Mouse (Mus musculus): ENCODE measurements around the gene Gp9. TPM values are rescaled to one million over a fixed set of nuclear protein-coding genes. Genes with fewer than 3 reads are reported as not detected.

Gp9 gene
- polyA plus RNA-seq, 1 experiment from 2014 or later = 1.9 TPM

GRCm38 (mm10) chr6:87739898-87740297 is 38.0 kb upstream of the Gp9 start:
- no peak overlapping the region for H3K4me2 ChIP-seq
- no peak overlapping the region for H3K9ac ChIP-seq
- no peaks in the 10 kb centered on the region for H3K9me3 ChIP-seq (replicated peaks)
- no peak overlapping the region for H3K4me3 ChIP-seq (replicated peaks)
- H3K27ac ChIP-seq = peak overlapping the region; percentile 59
- ATAC-seq (replicated peaks; ENCODE audit: low FRiP score) = no peak
- peaks cover 8% of the 10 kb centered on the region; the same call in 1 of the 2 replicates for H3K4me1 ChIP-seq
- no peaks in the 10 kb centered on the region for H3K36me3 ChIP-seq
- peaks cover 13% of the 10 kb centered on the region for H3K27me3 ChIP-seq
- WGBS = 51% methylated on average over 6 of the region's 6 CpGs

- Histone ChIP-seq H3K9me3 (replicated peaks) (no peaks in the 10 kb centered on the region), H3K36me3 (no peaks in the 10 kb centered on the region), H3K4me1 (peaks cover 11% of the 10 kb centered on the region), H3K9ac (no peak overlapping the region), H3K4me3 (replicated peaks) (no peak overlapping the region), H3K27ac (0 out of 2 replicates have a peak overlapping the region, but pooled peaks have one; percentile 59), H3K27me3 (peaks cover 8% of the 10 kb centered on the region; the same call in 1 of the 2 replicates), H3K4me2 (no peak overlapping the region)
- no peak for ATAC-seq (replicated peaks; ENCODE audit: low FRiP score)
Measured at GRCm38 (mm10) chr6:87740496-87740895, 37.4 kb upstream of the Gp9 start.

GRCm38 (mm10) chr6:87741978-87742377 is 35.9 kb upstream of the Gp9 start:
- Histone ChIP-seq H3K9ac (no peak overlapping the region), H3K4me1 (peaks cover 22% of the 10 kb centered on the region), H3K27me3 (no peaks in the 10 kb centered on the region; the same call in 1 of the 2 replicates), H3K36me3 (no peaks in the 10 kb centered on the region), H3K4me2 (no peak overlapping the region), H3K9me3 (replicated peaks) (no peaks in the 10 kb centered on the region), H3K4me3 (replicated peaks) (no peak overlapping the region), H3K27ac (no peak overlapping the region)
- no peak for ATAC-seq (replicated peaks; ENCODE audit: low FRiP score)
- WGBS = 89% methylated on average over 8 of the region's 8 CpGs

- no peak for ATAC-seq (replicated peaks; ENCODE audit: low FRiP score)
- no peak overlapping the region for H3K27ac ChIP-seq
- no peaks in the 10 kb centered on the region for H3K36me3 ChIP-seq
- no peak overlapping the region for H3K4me2 ChIP-seq
- 82% methylated on average over 5 of the region's 5 CpGs for WGBS
- H3K4me3 ChIP-seq (replicated peaks) = no peak overlapping the region
- no peak overlapping the region for H3K9ac ChIP-seq
- no peaks in the 10 kb centered on the region for H3K9me3 ChIP-seq (replicated peaks)
- H3K4me1 ChIP-seq = peaks cover 26% of the 10 kb centered on the region
- no peaks in the 10 kb centered on the region for H3K27me3 ChIP-seq
Measured at GRCm38 (mm10) chr6:87742804-87743203, 35.1 kb upstream of the Gp9 start.

- Histone ChIP-seq H3K9ac (no peak overlapping the region), H3K9me3 (replicated peaks) (no peaks in the 10 kb centered on the region), H3K4me3 (replicated peaks) (no peak overlapping the region), H3K4me2 (no peak overlapping the region), H3K4me1 (peaks cover 21% of the 10 kb centered on the region), H3K27me3 (no peaks in the 10 kb centered on the region), H3K27ac (no peak overlapping the region), H3K36me3 (no peaks in the 10 kb centered on the region)
- WGBS = 82% methylated on average over 5 of the region's 5 CpGs
- no peak for ATAC-seq (replicated peaks; ENCODE audit: low FRiP score)
Measured at GRCm38 (mm10) chr6:87743281-87743680, 34.6 kb upstream of the Gp9 start.

GRCm38 (mm10) chr6:87744632-87745031 is 33.2 kb upstream of the Gp9 start:
- Histone ChIP-seq H3K4me1 (peaks cover 19% of the 10 kb centered on the region), H3K4me3 (replicated peaks) (no peak overlapping the region), H3K27me3 (no peaks in the 10 kb centered on the region), H3K9ac (no peak overlapping the region), H3K4me2 (no peak overlapping the region), H3K27ac (no peak overlapping the region), H3K36me3 (no peaks in the 10 kb centered on the region), H3K9me3 (replicated peaks) (no peaks in the 10 kb centered on the region)
- no peak for ATAC-seq (replicated peaks; ENCODE audit: low FRiP score)
- WGBS = 84% methylated on average over 3 of the region's 3 CpGs

- no peak overlapping the region for H3K4me2 ChIP-seq
Measured at GRCm38 (mm10) chr6:87745301-87745700, 32.6 kb upstream of the Gp9 start.

GRCm38 (mm10) chr6:87746059-87746458 is 31.8 kb upstream of the Gp9 start:
- ATAC-seq (replicated peaks; ENCODE audit: low FRiP score) = no peak
- Histone ChIP-seq H3K4me3 (replicated peaks) (no peak overlapping the region), H3K36me3 (no peaks in the 10 kb centered on the region), H3K9me3 (replicated peaks) (no peaks in the 10 kb centered on the region), H3K27ac (peak overlapping the region; percentile 37; the same call in 1 of the 2 replicates), H3K27me3 (no peaks in the 10 kb centered on the region), H3K4me2 (no peak overlapping the region), H3K4me1 (peaks cover 19% of the 10 kb centered on the region), H3K9ac (no peak overlapping the region)
- WGBS = 38% methylated on average over 3 of the region's 3 CpGs

More at GRCm38 (mm10) chr6:87745301-87745700, 32.6 kb upstream of the Gp9 start:
- Histone ChIP-seq H3K4me1 (peaks cover 19% of the 10 kb centered on the region), H3K27ac (no peak overlapping the region), H3K36me3 (no peaks in the 10 kb centered on the region), H3K4me3 (replicated peaks) (no peak overlapping the region), H3K9ac (no peak overlapping the region), H3K9me3 (replicated peaks) (no peaks in the 10 kb centered on the region), H3K27me3 (no peaks in the 10 kb centered on the region)
- WGBS = 20% methylated on average over 1 of the region's 1 CpGs
- no peak for ATAC-seq (replicated peaks; ENCODE audit: low FRiP score)

- Histone ChIP-seq H3K9me3 (replicated peaks) (no peaks in the 10 kb centered on the region), H3K9ac (no peak overlapping the region), H3K4me1 (peaks cover 19% of the 10 kb centered on the region), H3K27ac (0 out of 2 replicates have a peak overlapping the region, but pooled peaks have one; percentile 2), H3K4me2 (no peak overlapping the region), H3K4me3 (replicated peaks) (no peak overlapping the region), H3K27me3 (no peaks in the 10 kb centered on the region), H3K36me3 (no peaks in the 10 kb centered on the region)
- ATAC-seq (replicated peaks; ENCODE audit: low FRiP score) = peak; percentile 60; the same call in 1 of the 2 replicates
- 66% methylated on average over 2 of the region's 2 CpGs for WGBS
Measured at GRCm38 (mm10) chr6:87746849-87747248, 31.0 kb upstream of the Gp9 start.

GRCm38 (mm10) chr6:87748078-87748477 is 29.8 kb upstream of the Gp9 start:
- Histone ChIP-seq H3K27me3 (no peaks in the 10 kb centered on the region), H3K4me2 (no peak overlapping the region), H3K9ac (no peak overlapping the region), H3K27ac (no peak overlapping the region), H3K9me3 (replicated peaks) (no peaks in the 10 kb centered on the region), H3K4me3 (replicated peaks) (no peak overlapping the region), H3K4me1 (peaks cover 19% of the 10 kb centered on the region), H3K36me3 (no peaks in the 10 kb centered on the region)
- ATAC-seq (replicated peaks; ENCODE audit: low FRiP score) = no peak
- 87% methylated on average over 2 of the region's 2 CpGs for WGBS

GRCm38 (mm10) chr6:87748531-87748930 is 29.3 kb upstream of the Gp9 start:
- ATAC-seq (replicated peaks; ENCODE audit: low FRiP score) = no peak
- Histone ChIP-seq H3K4me1 (peaks cover 19% of the 10 kb centered on the region), H3K36me3 (no peaks in the 10 kb centered on the region), H3K9ac (no peak overlapping the region), H3K27me3 (no peaks in the 10 kb centered on the region), H3K4me2 (no peak overlapping the region), H3K27ac (no peak overlapping the region), H3K4me3 (replicated peaks) (no peak overlapping the region), H3K9me3 (replicated peaks) (no peaks in the 10 kb centered on the region)
- WGBS = 89% methylated on average over 6 of the region's 6 CpGs

- ATAC-seq (replicated peaks; ENCODE audit: low FRiP score) = no peak
- WGBS = 86% methylated on average over 8 of the region's 8 CpGs
Measured at GRCm38 (mm10) chr6:87750184-87750910, 27.5 kb upstream of the Gp9 start.

More at GRCm38 (mm10) chr6:87750184-87750910, 27.5 kb upstream of the Gp9 start:
- Histone ChIP-seq H3K27ac (no peak overlapping the region), H3K36me3 (no peaks in the 10 kb centered on the region), H3K4me1 (peaks cover 18% of the 10 kb centered on the region), H3K9ac (no peak overlapping the region), H3K4me2 (no peak overlapping the region), H3K4me3 (replicated peaks) (no peak overlapping the region), H3K27me3 (no peaks in the 10 kb centered on the region), H3K9me3 (replicated peaks) (no peaks in the 10 kb centered on the region)
